Mouse (Mus musculus): ENCODE measurements around the gene Zbtb40.

- TF ChIP-seq CTCF (IDR thresholded peaks at IDR 0.05; ENCODE audit: low read depth, low read length) (no peak), POLR2A (IDR thresholded peaks at IDR 0.05; ENCODE audit: borderline replicate concordance, low read depth, low read length) (no peak)
Measured at GRCm38 (mm10) chr4:137041161-137041621, 7.4 kb downstream of the Zbtb40 start.

Measured in bone marrow macrophage, adult 2 months (primary cell).